ENCODE assay signal across 9 mouse cellular contexts in the genomic region with DNA sequence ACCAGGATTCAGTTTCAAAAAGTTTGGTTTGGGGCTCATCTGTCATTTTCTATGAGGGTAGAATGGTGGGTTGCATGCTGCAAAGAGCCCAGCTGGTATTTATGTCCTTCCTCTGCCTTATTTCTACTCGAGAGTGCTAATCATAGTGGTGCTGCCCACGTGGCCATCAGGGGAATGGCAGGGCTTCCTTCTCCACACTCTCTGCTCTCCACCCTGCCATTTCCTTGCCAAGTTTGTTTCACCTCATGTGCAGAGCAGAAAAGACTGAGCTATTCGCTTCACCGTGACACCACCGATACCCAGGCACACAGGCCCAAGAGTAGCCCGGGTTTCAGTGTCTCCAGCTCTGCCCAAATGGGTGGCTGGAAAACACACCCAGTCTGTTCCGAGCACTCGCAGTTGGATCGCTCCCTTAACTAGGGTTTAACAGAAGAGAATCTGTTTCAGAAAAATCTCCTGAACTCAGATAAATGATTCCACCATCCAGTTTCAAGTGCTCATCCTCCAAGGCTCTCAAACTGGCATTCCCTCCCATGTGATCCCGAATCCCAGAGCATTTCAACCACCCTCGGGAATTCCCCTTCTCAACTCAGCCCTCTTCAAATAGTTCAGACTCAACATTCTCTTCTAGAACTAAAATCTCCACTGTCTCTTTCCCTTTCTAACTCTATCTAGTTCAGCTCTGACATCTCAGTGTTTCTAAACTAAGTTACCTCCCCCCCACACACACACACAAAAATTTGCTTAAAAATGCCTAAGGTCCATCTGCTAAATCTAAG.
DNase-seq lines count a peak whose midpoint lies in the region; ATAC-seq and TF ChIP-seq lines count a peak whose summit lies in the region.
"Had no signal": no experiment of that assay in that cellular context is flagged by ENCODE, and none has a peak within 500 bp of the region (broad histone marks: within the 10 kb centered on the region; RNA-seq: fewer than 3 reads in every experiment).

No protein-coding gene starts in this region.

- no peaks in the 10 kb centered on the region for H3K36me3 ChIP-seq in intestine, embryonic 16.5 days (ENCODE audit: control insufficient read depth, insufficient read depth, low read length)
- H3K36me3 ChIP-seq in intestine, embryonic 15.5 days = 0 out of 2 replicates have a peak, but pooled peaks cover 3% of the 10 kb centered on the region
- H3K36me3 ChIP-seq in intestine, postnatal 0 days (ENCODE audit: control insufficient read depth, insufficient read depth) = no peaks in the 10 kb centered on the region

- no peaks in the 10 kb centered on the region for H3K9me3 ChIP-seq in intestine, embryonic 16.5 days (ENCODE audit: control insufficient read depth, low read length)
- H3K9me3 ChIP-seq in intestine, embryonic 15.5 days = no peaks in the 10 kb centered on the region
- H3K9me3 ChIP-seq in intestine, postnatal 0 days (ENCODE audit: control insufficient read depth) = no peaks in the 10 kb centered on the region
- H3K9me3 ChIP-seq: neural tube, embryonic 13.5 days had no signal

- no peak overlapping the region for H3K4me2 ChIP-seq in intestine, embryonic 16.5 days (ENCODE audit: low read depth, low read length)
- no peak overlapping the region for H3K4me2 ChIP-seq in intestine, embryonic 15.5 days (replicated peaks)
- no peak overlapping the region for H3K4me2 ChIP-seq in intestine, postnatal 0 days (replicated peaks; ENCODE audit: low read depth)
- H3K4me2 ChIP-seq: neural tube, embryonic 13.5 days had no signal

- ATAC-seq in intestine, embryonic 16.5 days = peak; percentile 40; the same call in 1 of the 2 replicates
- no peak for ATAC-seq in intestine, embryonic 15.5 days
- ATAC-seq in common myeloid progenitor, adult 5-6 weeks (replicated peaks; ENCODE audit: low read depth, poor library complexity, severe bottlenecking) = peak; percentile 65; the same call in 1 of the 2 replicates
- ATAC-seq in intestine, postnatal 0 days = no peak; the same call in 1 of the 2 replicates

- no peaks in the 10 kb centered on the region for H3K27me3 ChIP-seq in intestine, embryonic 16.5 days (replicated peaks; ENCODE audit: control insufficient read depth, insufficient read depth, low read length)
- no peaks in the 10 kb centered on the region for H3K27me3 ChIP-seq in intestine, embryonic 15.5 days (replicated peaks)
- H3K27me3 ChIP-seq in intestine, postnatal 0 days (replicated peaks; ENCODE audit: control insufficient read depth, insufficient read depth, low read length) = no peaks in the 10 kb centered on the region
- H3K27me3 ChIP-seq: neural tube, embryonic 13.5 days had no signal

- H3K27ac ChIP-seq in intestine, embryonic 16.5 days (ENCODE audit: low read length) = no peak overlapping the region
- H3K27ac ChIP-seq in intestine, embryonic 15.5 days = no peak overlapping the region
- no peak overlapping the region for H3K27ac ChIP-seq in intestine, postnatal 0 days (ENCODE audit: low read depth, low read length)
- H3K27ac ChIP-seq: neural tube, embryonic 13.5 days had no signal

- TF ChIP-seq CTCF in intestine, postnatal 0 days (IDR thresholded peaks at IDR 0.05; ENCODE audit: low read depth) = peak; percentile 47

- DNase-seq in brain, adult 2 months (ENCODE audit: low read depth, low spot score) = peak; percentile 74
- no peak for DNase-seq in urinary bladder, postnatal 14 days (ENCODE audit: low spot score)
- no peak for DNase-seq in frontal cortex, postnatal 25 days (ENCODE audit: low spot score in 2 of 2)
- DNase-seq: cerebellum, adult 2 months had no signal

- H3K9ac ChIP-seq in intestine, embryonic 16.5 days (ENCODE audit: low read depth, low read length) = no peak overlapping the region
- H3K9ac ChIP-seq in intestine, embryonic 15.5 days = no peak overlapping the region
- H3K9ac ChIP-seq in intestine, postnatal 0 days (ENCODE audit: low read depth, low read length) = no peak overlapping the region
- H3K9ac ChIP-seq: neural tube, embryonic 13.5 days had no signal

- peaks cover 16% of the 10 kb centered on the region for H3K4me1 ChIP-seq in intestine, embryonic 16.5 days (ENCODE audit: control insufficient read depth, insufficient read depth, low read length)
- H3K4me1 ChIP-seq in intestine, embryonic 15.5 days (replicated peaks) = peaks cover 20% of the 10 kb centered on the region
- peaks cover 4% of the 10 kb centered on the region; the same call in 1 of the 2 replicates for H3K4me1 ChIP-seq in intestine, postnatal 0 days (replicated peaks; ENCODE audit: control insufficient read depth, insufficient read depth, low read length)

- H3K4me3 ChIP-seq in intestine, embryonic 16.5 days (ENCODE audit: low read length) = no peak overlapping the region
- H3K4me3 ChIP-seq in intestine, embryonic 15.5 days (replicated peaks) = no peak overlapping the region
- no peak overlapping the region for H3K4me3 ChIP-seq in intestine, postnatal 0 days (ENCODE audit: low read depth, low read length)
- H3K4me3 ChIP-seq: neural tube, embryonic 13.5 days had no signal

- WGBS in intestine, embryonic 16.5 days = 72% methylated on average over 11 of the region's 11 CpGs
- 69% methylated on average over 11 of the region's 11 CpGs for WGBS in intestine, embryonic 15.5 days
- WGBS in intestine, postnatal 0 days = 76% methylated on average over 11 of the region's 11 CpGs

Comparison
In these comparisons a context has a peak if more than half of its experiments do, and no peak if none do; other contexts are left out.
1. ATAC-seq: peak in intestine, embryonic 16.5 days (single experiment) and common myeloid progenitor, adult 5-6 weeks (single experiment); none in intestine, embryonic 15.5 days (single experiment) and intestine, postnatal 0 days (single experiment).